ENCODE assay signal across 16 mouse cellular contexts in the genomic region with DNA sequence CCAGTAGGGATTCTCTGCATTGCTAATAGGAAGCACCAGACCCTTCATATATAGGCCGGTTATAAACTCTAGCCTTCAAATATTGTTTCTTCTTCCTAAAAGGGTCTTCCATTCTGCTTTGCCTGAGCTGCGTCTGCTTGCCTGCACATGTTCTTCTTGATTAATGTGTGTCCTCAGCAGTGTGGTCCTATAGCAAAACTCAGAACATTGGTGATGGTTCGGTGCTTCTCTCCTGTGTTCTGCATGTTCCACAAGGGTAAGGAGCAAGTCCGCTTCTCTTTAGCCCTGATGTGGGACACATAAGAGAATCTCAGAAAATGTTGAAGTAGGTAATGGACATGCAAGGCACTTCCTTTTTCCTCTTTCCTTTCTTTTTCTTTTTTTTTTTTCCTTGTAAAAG. TPM values are rescaled to one million over a fixed set of nuclear protein-coding genes. Genes with fewer than 3 reads are reported as not detected.
A peak's percentile ranks its signal among the peaks of the same experiment; 100 is the strongest.
DNase-seq lines count a peak whose midpoint lies in the region; ATAC-seq and TF ChIP-seq lines count a peak whose summit lies in the region.
"Had no signal": no experiment of that assay in that cellular context is flagged by ENCODE, and none has a peak within 500 bp of the region (broad histone marks: within the 10 kb centered on the region; RNA-seq: fewer than 3 reads in every experiment).

No protein-coding gene starts in this region.

- no peak overlapping the region for H3K4me3 ChIP-seq in heart, embryonic 13.5 days
- H3K4me3 ChIP-seq in bone marrow, adult 2 months (replicated peaks; ENCODE audit: control insufficient read depth, low read depth, low read length), result no peak overlapping the region
- H3K4me3 ChIP-seq in liver, embryonic 14.5 days (ENCODE audit: insufficient read depth in 1 of 2, low read depth in 2 of 2, low read length in 2 of 2), result no peak overlapping the region
- H3K4me3 ChIP-seq in forebrain, embryonic 12.5 days (replicated peaks), result no peak overlapping the region
- H3K4me3 ChIP-seq: embryonic facial prominence, embryonic 10.5 days; forebrain, embryonic 10.5 days; hindbrain, embryonic 15.5 days; kidney, embryonic 15.5 days; limb, embryonic 15.5 days; myocyte had no signal

- H3K9ac ChIP-seq in heart, embryonic 13.5 days, result no peak overlapping the region
- H3K9ac ChIP-seq in liver, embryonic 14.5 days (replicated peaks), result no peak overlapping the region
- H3K9ac ChIP-seq in forebrain, embryonic 12.5 days, result no peak overlapping the region
- H3K9ac ChIP-seq: hindbrain, embryonic 15.5 days; kidney, embryonic 15.5 days; limb, embryonic 15.5 days had no signal

- no peak for DNase-seq in heart, postnatal 4 days
- peak; percentile 13 for DNase-seq in 416B (ENCODE audit: low read depth)
- no peak for DNase-seq in liver, embryonic 14.5 days (ENCODE audit: low read depth in 3 of 3, low spot score in 3 of 3)
- no peak for DNase-seq in lung, postnatal 4 days
- DNase-seq in frontal cortex, postnatal 36 days (ENCODE audit: low spot score in 2 of 2), result no peak
- DNase-seq: cerebellum, adult 8-10 months; gastrocnemius, postnatal 14 days had no signal

- no peaks in the 10 kb centered on the region for H3K36me3 ChIP-seq in heart, embryonic 13.5 days
- H3K36me3 ChIP-seq in liver, embryonic 14.5 days (replicated peaks; ENCODE audit: control insufficient read depth, insufficient read depth, low read depth), result no peaks in the 10 kb centered on the region
- no peaks in the 10 kb centered on the region for H3K36me3 ChIP-seq in forebrain, embryonic 12.5 days (replicated peaks)
- H3K36me3 ChIP-seq: embryonic facial prominence, embryonic 10.5 days; forebrain, embryonic 10.5 days; hindbrain, embryonic 15.5 days; kidney, embryonic 15.5 days; limb, embryonic 15.5 days had no signal

- H3K4me1 ChIP-seq in heart, embryonic 13.5 days, result peaks cover 30% of the 10 kb centered on the region
- H3K4me1 ChIP-seq in bone marrow, adult 2 months (ENCODE audit: control insufficient read depth, insufficient read depth, low read length), result peaks cover 7% of the 10 kb centered on the region
- H3K4me1 ChIP-seq in liver, embryonic 14.5 days (replicated peaks; ENCODE audit: control insufficient read depth in 2 of 2, insufficient read depth in 2 of 2, low read length in 1 of 2), result peaks cover 8 to 35% of the 10 kb centered on the region in 2 experiments
- no peaks in the 10 kb centered on the region for H3K4me1 ChIP-seq in forebrain, embryonic 12.5 days
- H3K4me1 ChIP-seq: hindbrain, embryonic 15.5 days; kidney, embryonic 15.5 days; limb, embryonic 15.5 days had no signal

- TF ChIP-seq CTCF in bone marrow, adult 2 months (IDR thresholded peaks at IDR 0.05; ENCODE audit: control insufficient read depth, insufficient read depth, low read length), result no peak
- TF ChIP-seq CTCF in liver, embryonic 14.5 days (IDR thresholded peaks at IDR 0.05; ENCODE audit: low read depth), result no peak

- no peaks in the 10 kb centered on the region for H3K27me3 ChIP-seq in heart, embryonic 13.5 days (replicated peaks)
- no peaks in the 10 kb centered on the region for H3K27me3 ChIP-seq in liver, embryonic 14.5 days (ENCODE audit: control insufficient read depth, insufficient read depth, low read length)
- no peaks in the 10 kb centered on the region for H3K27me3 ChIP-seq in forebrain, embryonic 12.5 days
- H3K27me3 ChIP-seq: hindbrain, embryonic 15.5 days; kidney, embryonic 15.5 days; limb, embryonic 15.5 days had no signal

- TF ChIP-seq POLR2A in bone marrow, adult 2 months (IDR thresholded peaks at IDR 0.05; ENCODE audit: borderline replicate concordance, control insufficient read depth, low read depth, low read length), result no peak

- no peak for ATAC-seq in heart, embryonic 13.5 days (ENCODE audit: extremely low read depth, insufficient number of reproducible peaks, low FRiP score, low TSS enrichment)
- ATAC-seq in liver, embryonic 14.5 days (ENCODE audit: insufficient read depth), result no peak
- no peak for ATAC-seq in forebrain, embryonic 12.5 days (ENCODE audit: low FRiP score)

- peak overlapping the region; percentile 46; the same call in 1 of the 2 replicates for H3K4me2 ChIP-seq in heart, embryonic 13.5 days
- peak overlapping the region; percentile 50 for H3K4me2 ChIP-seq in liver, embryonic 14.5 days (ENCODE audit: low read depth)
- no peak overlapping the region for H3K4me2 ChIP-seq in forebrain, embryonic 12.5 days
- H3K4me2 ChIP-seq: hindbrain, embryonic 15.5 days; kidney, embryonic 15.5 days; limb, embryonic 15.5 days had no signal

- WGBS in heart, embryonic 13.5 days, result 84% methylated on average over 4 of the region's 4 CpGs
- 51% methylated on average over 4 of the region's 4 CpGs for WGBS in bone marrow, adult 2 months
- 44% methylated on average over 4 of the region's 4 CpGs for WGBS in liver, embryonic 14.5 days (ENCODE audit: insufficient replicate concordance)
- 89% methylated on average over 4 of the region's 4 CpGs for WGBS in forebrain, embryonic 12.5 days

- peak overlapping the region; percentile 59 for H3K27ac ChIP-seq in heart, embryonic 13.5 days (replicated peaks)
- peak overlapping the region; percentile 85 for H3K27ac ChIP-seq in bone marrow, adult 2 months (ENCODE audit: control insufficient read depth, insufficient read depth, low read depth, low read length, poor library complexity)
- H3K27ac ChIP-seq in liver, embryonic 14.5 days, result no peak overlapping the region
- H3K27ac ChIP-seq in forebrain, embryonic 12.5 days, result no peak overlapping the region
- H3K27ac ChIP-seq: embryonic facial prominence, embryonic 10.5 days; forebrain, embryonic 10.5 days; hindbrain, embryonic 15.5 days; kidney, embryonic 15.5 days; limb, embryonic 15.5 days had no signal

- no peak for TF ChIP-seq EP300 in liver, embryonic 14.5 days (IDR thresholded peaks at IDR 0.05; ENCODE audit: low read depth)

- H3K9me3 ChIP-seq in heart, embryonic 13.5 days, result no peaks in the 10 kb centered on the region
- H3K9me3 ChIP-seq in liver, embryonic 14.5 days (ENCODE audit: control insufficient read depth, low read length), result no peaks in the 10 kb centered on the region
- no peaks in the 10 kb centered on the region for H3K9me3 ChIP-seq in forebrain, embryonic 12.5 days
- H3K9me3 ChIP-seq: embryonic facial prominence, embryonic 10.5 days; forebrain, embryonic 10.5 days; hindbrain, embryonic 15.5 days; kidney, embryonic 15.5 days; limb, embryonic 15.5 days had no signal

RNA-seq across cellular contexts. Expression of a gene that starts 47.8 kb away (rescaled TPM):
- 2.5 and 2.9 TPM in 2 replicates for polyA plus RNA-seq in heart, embryonic 13.5 days (2015; fragmentation: Nextera tagmentation; extraction: Ambion mirVana)
- total RNA-seq in heart, postnatal 4 days (2021), result 1 to 10 TPM; 3.0 to 3.3 TPM
- 2.0 and 3.9 TPM in 2 replicates for polyA plus RNA-seq in bone marrow, adult 2 months (2011; ENCODE audit: insufficient read depth, insufficient read length, low replicate concordance, missing spikeins)
- polyA plus RNA-seq in liver, embryonic 14.5 days (2012; rRNA removed), result 0.58 and 0.77 TPM in 2 replicates
- polyA plus RNA-seq in liver, embryonic 14.5 days (2014; fragmentation: Nextera tagmentation; extraction: Ambion mirVana), result 0.99 and 1.1 TPM in 2 replicates
- 0.92 and 1.5 TPM in 2 replicates for polyA plus RNA-seq in forebrain, embryonic 12.5 days (2016; fragmentation: Nextera tagmentation; extraction: Ambion mirVana)

Comparison
In these comparisons a context has a peak if more than half of its experiments do, and no peak if none do; other contexts are left out.
1. H3K27ac ChIP-seq: peak in heart, embryonic 13.5 days (single experiment) and bone marrow, adult 2 months (single experiment); none in liver, embryonic 14.5 days (single experiment) and forebrain, embryonic 12.5 days (single experiment).